Mouse (Mus musculus) hindbrain, embryonic 15.5 days (tissue): ENCODE measurements around the gene P2ry6. TPM values are rescaled to one million over a fixed set of nuclear protein-coding genes. Genes with fewer than 3 reads are reported as not detected.
A peak's percentile ranks its signal among the peaks of the same experiment; 100 is the strongest.

Source experiments
- ATAC-seq: fragments of 200-750 bp; cut with Nextera tagmentation; 2 replicates; pipeline ENCODE4 v1.8.0; 2017; ENCODE audit warnings: low read depth, moderate number of reproducible peaks, moderate TSS enrichment; ENCODE audit not compliant: low FRiP score
- H3K27ac ChIP-seq: fragments of 300-500 bp; sonication (generic); replicated peaks from 2 replicates; pipeline ENCODE4 v1.5.1; 2015; ENCODE audit warnings: mild to moderate bottlenecking, inconsistent platforms
- H3K27me3 ChIP-seq: fragments of 300-500 bp; sonication (generic); 2 replicates; pipeline ENCODE4 v1.6.1; 2015; ENCODE audit warnings: control low read depth, inconsistent platforms
- H3K36me3 ChIP-seq: fragments of 300-500 bp; sonication (generic); 2 replicates; pipeline ENCODE4 v1.6.1; 2015; ENCODE audit warnings: control low read depth, inconsistent platforms
- H3K4me1 ChIP-seq: fragments of 300-500 bp; sonication (generic); replicated peaks from 2 replicates; pipeline ENCODE4 v1.6.1; 2015; ENCODE audit warnings: control low read depth, inconsistent platforms
- H3K4me2 ChIP-seq: fragments of 300-500 bp; sonication (generic); 2 replicates; pipeline ENCODE4 v1.6.1; 2015; ENCODE audit warnings: moderate library complexity, mild to moderate bottlenecking, inconsistent platforms
- H3K4me3 ChIP-seq: fragments of 300-500 bp; sonication (generic); 2 replicates; pipeline ENCODE4 v1.5.1; 2015; ENCODE audit warnings: mild to moderate bottlenecking, inconsistent platforms
- H3K9ac ChIP-seq: fragments of 300-500 bp; sonication (generic); 2 replicates; pipeline ENCODE4 v1.6.1; 2015; ENCODE audit warnings: inconsistent platforms
- H3K9me3 ChIP-seq: fragments of 300-500 bp; sonication (generic); 2 replicates; pipeline ENCODE4 v1.6.1; 2016; ENCODE audit warnings: control low read depth, inconsistent platforms
- WGBS: fragments of 180-500 bp; shearing (Covaris S2); methylation state at CpG from one replicate; pipeline ENCODE4 v1.1.7; 2015; 5-methylcytosine and 5-hydroxymethylcytosine counted together
- polyA plus RNA-seq: library from polyadenylated mRNA; unstranded; fragments of >200 nt; fragmentation: Nextera tagmentation; extraction: Ambion mirVana; gene quantifications from 2 replicates; pipeline ENCODE4 v1.2.1, GENCODE M21; 2015

P2ry6 gene
- polyA plus RNA-seq, 1 experiment from 2014 or later: 3.2 TPM

DNA sequence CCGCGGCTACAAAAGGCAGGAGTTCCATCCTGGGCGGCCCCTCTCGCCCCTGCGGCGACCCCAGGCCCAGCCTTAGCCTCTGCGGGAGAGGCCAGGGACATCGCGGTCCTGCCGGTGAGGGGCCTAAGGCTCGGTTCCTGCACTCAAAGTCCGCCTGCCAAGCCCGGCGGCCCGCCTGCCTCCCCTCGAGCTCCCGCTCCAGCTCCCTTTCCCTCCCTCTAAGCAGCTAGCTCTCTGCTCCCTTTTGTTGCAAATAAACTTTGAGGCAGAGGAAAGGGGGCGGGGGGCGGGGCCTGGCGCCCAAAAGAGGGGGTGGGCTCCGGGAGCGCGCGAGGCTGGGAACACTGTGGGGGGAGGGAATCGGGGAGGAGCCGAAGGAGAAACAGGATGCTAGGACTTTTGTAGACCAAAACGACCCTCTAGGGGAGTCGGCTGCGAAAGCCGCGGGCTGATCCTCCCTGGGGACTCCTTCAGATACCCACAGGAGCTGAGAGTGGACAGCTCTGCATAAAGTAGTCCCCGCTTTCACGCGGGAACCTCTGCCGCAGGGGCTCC, 42.4 kb downstream of the P2ry6 start, which contains the start of gene Arhgef17:
Arhgef17 (minus strand) TSS at position 182 of the 555 bp plus-strand sequence.
- H3K36me3 ChIP-seq: no peaks in the 10 kb centered on the region
- peaks cover 42% of the 10 kb centered on the region for H3K27me3 ChIP-seq
- peaks cover 39% of the 10 kb centered on the region for H3K4me1 ChIP-seq
- ATAC-seq: peak; percentile 73
- no peaks in the 10 kb centered on the region for H3K9me3 ChIP-seq
- H3K4me2 ChIP-seq: peak within 1 kb of the TSS; percentile 87
- peak within 1 kb of the TSS; percentile 50 for H3K4me3 ChIP-seq
- under 1% methylated on average over 35 of the region's 35 CpGs for WGBS
- H3K9ac ChIP-seq: peak within 1 kb of the TSS; percentile 27
- peak within 1 kb of the TSS; percentile 68 for H3K27ac ChIP-seq

DNA sequence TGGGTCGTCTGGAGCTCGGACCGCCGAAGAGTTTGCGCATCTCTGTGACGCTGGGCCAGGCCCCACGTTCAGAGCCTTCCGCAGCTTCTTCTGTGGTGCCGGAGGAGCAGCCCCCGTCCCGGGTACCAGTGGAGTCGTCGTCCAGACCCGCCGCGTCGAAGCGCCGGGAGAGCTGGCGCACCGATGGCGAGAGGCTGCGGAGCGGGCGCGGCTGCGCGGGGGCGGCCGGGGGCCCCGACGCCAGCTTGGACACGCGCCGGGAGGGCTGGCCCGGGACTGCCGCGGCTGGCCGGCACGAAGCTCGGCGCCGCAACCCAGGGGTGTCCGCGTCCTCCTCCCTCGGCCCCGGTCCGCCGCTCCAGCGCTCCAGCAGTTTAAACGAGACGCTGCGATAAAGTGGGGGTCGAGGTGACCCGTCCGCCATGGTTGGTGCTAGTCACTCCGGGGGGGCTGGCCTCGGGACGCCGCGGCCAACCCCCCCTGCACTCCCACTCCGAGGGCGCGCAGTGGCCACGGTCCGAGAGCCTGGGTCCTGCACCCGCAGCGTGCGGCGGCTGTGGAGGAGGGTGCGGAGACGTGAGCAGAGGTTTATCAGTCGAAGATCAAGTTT, 43.0 kb downstream of the P2ry6 start:
- Histone ChIP-seq H3K9me3 (no peaks in the 10 kb centered on the region), H3K9ac (peak overlapping the region; percentile 27), H3K4me3 (peak overlapping the region; percentile 50), H3K4me2 (peak overlapping the region; percentile 87), H3K36me3 (no peaks in the 10 kb centered on the region), H3K4me1 (peaks cover 42% of the 10 kb centered on the region), H3K27ac (peak overlapping the region; percentile 68), H3K27me3 (peaks cover 42% of the 10 kb centered on the region)
- no peak; the same call in 1 of the 2 replicates for ATAC-seq
- under 1% methylated on average over 69 of the region's 73 CpGs for WGBS

DNA sequence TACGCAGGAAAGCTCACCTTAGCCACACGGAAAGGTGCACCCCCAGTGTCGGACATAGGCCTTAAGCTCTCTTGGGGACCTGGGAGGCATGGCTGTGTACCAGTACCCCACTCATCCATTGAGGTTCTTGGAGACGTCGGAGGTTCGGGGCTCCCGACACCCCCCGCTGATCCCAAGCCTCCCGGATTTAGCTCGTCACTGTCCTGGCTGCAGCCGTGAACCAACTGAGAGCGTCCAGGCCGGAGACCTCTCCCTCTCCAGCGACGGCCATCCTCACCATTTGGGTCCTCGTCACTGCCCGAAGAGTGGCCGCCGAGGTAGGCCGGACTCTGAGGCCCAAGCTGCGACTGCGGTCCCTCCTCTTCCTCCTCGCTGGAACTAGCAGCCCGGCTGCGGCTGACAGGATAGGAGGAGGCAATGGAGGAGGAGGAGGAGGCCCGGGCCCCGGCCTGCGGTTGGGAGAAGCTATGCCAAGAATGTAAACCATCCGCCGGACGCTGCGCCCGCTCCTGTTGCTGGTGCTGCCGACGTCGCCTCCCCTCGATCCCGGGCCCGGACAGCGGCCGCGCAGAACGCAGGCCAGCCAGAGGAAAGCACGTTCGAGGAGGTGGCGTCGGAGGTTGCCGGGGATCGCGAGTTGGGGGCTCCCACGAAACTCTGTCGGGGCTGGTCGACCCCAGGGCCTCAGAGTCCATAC, 43.7 kb downstream of the P2ry6 start:
- H3K9ac ChIP-seq: peak overlapping the region; percentile 27
- no peaks in the 10 kb centered on the region for H3K36me3 ChIP-seq
- H3K27me3 ChIP-seq: peaks cover 42% of the 10 kb centered on the region
- H3K27ac ChIP-seq: peak overlapping the region; percentile 68; the same call in 1 of the 2 replicates
- ATAC-seq: no peak
- peak overlapping the region; percentile 50 for H3K4me3 ChIP-seq
- 5% methylated on average over 53 of the region's 53 CpGs for WGBS
- H3K4me1 ChIP-seq: peaks cover 47% of the 10 kb centered on the region
- peak overlapping the region; percentile 87 for H3K4me2 ChIP-seq
- H3K9me3 ChIP-seq: no peaks in the 10 kb centered on the region

DNA sequence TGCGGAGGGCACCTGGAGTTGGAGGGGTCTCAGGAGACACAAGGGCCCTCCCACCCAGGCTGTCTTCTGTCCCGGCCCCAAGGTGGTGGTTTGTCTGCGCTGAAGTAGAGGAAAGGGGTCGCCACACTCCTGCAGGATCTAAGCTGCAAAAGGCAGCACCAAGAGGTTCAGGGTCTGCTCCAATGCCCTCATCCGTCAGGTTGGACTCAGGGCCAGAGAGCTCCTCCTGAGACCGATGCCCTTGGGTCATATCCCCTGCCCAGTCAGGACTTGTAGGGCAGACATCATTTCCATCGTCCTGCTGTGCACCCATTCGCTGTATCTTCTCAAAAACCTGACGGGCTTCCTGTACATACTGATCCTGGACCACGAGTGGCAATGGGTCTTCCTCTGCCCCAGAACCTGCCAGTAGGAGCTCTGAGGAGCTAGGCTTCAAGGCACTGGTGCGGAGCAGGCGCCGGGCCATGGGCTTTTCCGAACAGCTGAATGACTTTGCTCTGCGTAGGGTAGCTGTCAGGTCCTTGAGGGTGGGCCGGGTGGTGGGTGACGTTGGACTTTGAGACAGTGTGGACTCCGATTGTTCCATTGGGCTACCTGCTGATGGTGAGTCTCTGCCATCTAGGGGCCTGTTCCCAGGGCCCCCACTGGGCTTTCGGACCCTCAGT, 44.7 kb downstream of the P2ry6 start:
- Histone ChIP-seq H3K27ac (no peak overlapping the region), H3K9me3 (no peaks in the 10 kb centered on the region), H3K9ac (no peak overlapping the region), H3K4me1 (peaks cover 53% of the 10 kb centered on the region), H3K36me3 (no peaks in the 10 kb centered on the region), H3K27me3 (peaks cover 42% of the 10 kb centered on the region), H3K4me3 (peak overlapping the region; percentile 50), H3K4me2 (peak overlapping the region; percentile 87)
- ATAC-seq: no peak
- 80% methylated on average over 19 of the region's 19 CpGs for WGBS

DNA sequence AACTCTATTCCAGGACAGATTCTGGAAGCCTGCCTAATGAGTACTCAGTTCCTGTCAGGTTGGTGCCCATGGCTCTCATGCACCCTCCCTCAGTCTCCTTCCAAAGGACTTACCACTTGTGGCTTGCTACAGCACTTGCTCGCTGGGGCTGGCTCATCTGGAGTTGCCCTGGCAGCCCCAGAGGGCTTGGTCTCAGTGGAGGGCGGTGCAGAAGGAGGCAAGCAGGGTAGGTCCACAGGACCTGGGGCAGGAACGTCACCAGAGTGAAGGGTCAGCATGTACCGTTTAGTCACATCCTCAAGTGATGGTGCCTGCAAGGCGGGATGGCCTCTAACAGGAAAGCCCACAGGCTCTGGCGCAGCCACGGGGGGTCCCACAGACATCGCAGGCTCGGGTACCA, 46.0 kb downstream of the P2ry6 start:
- Histone ChIP-seq H3K9ac (no peak overlapping the region), H3K4me3 (peak overlapping the region; percentile 9), H3K4me2 (peak overlapping the region; percentile 87), H3K9me3 (no peaks in the 10 kb centered on the region), H3K27me3 (peaks cover 39% of the 10 kb centered on the region), H3K27ac (no peak overlapping the region), H3K36me3 (no peaks in the 10 kb centered on the region), H3K4me1 (peaks cover 62% of the 10 kb centered on the region)
- ATAC-seq: no peak
- 64% methylated on average over 9 of the region's 9 CpGs for WGBS

DNA sequence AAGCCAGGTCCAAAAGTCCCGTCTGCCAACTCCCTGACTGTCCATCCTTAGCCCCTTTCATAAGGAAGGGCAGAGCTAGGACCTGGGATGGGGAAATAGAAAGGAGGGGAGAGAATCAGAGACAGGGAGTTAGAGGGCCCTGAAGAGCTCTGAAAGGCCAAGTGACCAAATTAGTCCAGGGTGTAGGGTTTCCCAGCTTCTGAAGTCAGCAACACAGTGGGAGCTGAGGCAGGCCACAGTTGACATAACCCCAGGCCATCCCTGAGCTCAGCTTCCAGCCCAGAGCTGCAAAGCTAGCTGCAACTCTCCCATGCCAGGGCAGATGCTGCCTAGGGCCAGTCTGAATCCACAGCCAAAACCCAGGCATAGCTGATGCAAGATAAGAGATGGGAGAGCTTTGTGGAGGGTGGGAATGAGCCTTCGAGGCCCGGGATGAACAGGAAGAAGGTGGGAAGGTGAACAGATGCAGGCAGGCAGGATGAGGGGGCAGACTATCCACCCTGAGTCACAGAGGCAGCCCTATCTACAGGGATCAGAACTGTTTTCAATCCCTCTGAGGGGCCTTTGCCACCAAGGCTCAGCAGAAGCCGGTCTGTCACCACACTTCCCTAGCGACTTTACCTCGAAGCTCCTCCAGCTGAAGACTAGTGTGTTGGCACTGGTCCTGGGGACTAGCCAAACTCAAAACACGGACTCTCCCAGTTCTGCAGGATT, 47.0 kb downstream of the P2ry6 start:
- no peak for ATAC-seq
- no peak overlapping the region for H3K27ac ChIP-seq
- peak overlapping the region; percentile 7; the same call in 1 of the 2 replicates for H3K9ac ChIP-seq
- H3K9me3 ChIP-seq: no peaks in the 10 kb centered on the region
- H3K4me2 ChIP-seq: peak overlapping the region; percentile 87
- H3K36me3 ChIP-seq: no peaks in the 10 kb centered on the region
- peaks cover 30% of the 10 kb centered on the region for H3K27me3 ChIP-seq
- H3K4me3 ChIP-seq: peak overlapping the region; percentile 17
- peaks cover 66% of the 10 kb centered on the region for H3K4me1 ChIP-seq
- 34% methylated on average over 7 of the region's 7 CpGs for WGBS

DNA sequence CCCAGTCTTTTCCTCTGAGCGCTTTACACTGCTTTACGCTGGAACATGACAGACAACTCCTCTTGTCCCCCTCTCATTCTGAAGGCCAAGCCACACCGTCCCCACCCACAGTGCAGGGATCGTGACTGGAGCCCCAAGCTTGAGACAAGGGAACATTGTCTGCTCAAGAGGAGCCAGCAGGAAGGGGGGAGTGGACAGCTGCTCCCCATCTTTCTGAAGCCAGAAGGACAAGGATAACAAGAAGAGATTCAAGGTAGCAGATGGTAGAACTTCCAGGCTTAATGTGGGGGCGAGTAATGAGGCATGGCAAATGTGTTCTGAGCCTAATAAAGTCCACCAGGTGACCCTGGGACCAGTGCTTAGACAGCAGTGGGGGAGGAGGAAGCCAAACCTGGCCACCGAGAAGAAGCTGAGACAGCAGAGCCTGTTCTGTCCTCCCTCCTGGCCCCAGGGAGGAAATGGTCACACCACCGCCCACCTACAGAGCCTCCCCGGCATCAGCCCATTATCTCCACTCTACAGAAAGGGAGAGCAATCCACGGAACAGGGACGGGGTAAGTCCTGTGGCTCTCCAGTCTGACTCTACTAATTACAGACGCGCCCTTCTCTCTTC, 48.0 kb downstream of the P2ry6 start:
- peak overlapping the region; percentile 17 for H3K4me3 ChIP-seq

DNA sequence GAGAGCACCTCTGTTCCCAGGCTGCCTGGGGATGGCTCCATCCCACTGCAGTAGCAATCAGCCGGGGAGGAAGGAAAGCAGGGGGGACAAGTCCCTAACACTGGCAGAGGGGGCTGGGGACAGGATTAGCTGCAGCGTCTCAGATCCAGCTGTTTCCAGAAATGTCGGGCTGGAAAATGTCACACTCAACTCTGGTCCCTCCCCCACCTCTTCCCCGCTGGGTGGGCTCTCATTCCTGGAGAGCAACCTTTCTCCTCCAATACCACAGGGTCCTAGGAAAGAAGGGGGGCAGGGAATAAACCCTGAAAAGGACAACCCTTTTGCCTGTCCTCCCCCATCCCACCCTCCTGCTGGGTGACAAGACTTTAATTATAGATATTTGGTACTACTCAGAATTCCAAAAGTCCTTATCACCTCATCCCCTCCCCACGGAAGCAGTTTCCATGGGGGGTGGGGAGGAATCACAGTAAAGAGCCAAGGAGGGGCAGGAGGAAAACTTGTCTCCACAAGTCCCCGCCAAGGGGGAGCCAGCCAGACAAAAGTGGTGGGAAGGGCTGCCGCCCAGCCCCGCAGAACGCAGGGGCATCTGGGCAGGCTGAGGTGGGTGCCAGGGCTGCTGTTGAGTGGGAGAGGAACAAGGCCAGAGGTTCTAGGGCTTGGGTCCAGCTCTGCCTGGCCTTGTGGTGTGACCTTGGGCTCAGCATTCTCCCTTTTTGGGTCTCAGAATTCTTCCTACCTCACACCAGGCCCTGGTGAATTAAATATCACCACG, 49.6 kb downstream of the P2ry6 start:
- 33% methylated on average over 10 of the region's 10 CpGs for WGBS
- Histone ChIP-seq H3K4me1 (peaks cover 52% of the 10 kb centered on the region), H3K9me3 (no peaks in the 10 kb centered on the region), H3K27ac (no peak overlapping the region), H3K4me2 (peak overlapping the region; percentile 87; the same call in 1 of the 2 replicates), H3K9ac (no peak overlapping the region), H3K4me3 (no peak overlapping the region), H3K36me3 (no peaks in the 10 kb centered on the region), H3K27me3 (peaks cover 7% of the 10 kb centered on the region)
- ATAC-seq: no peak

More for the DNA sequence above, 48.0 kb downstream of the P2ry6 start:
- Histone ChIP-seq H3K27me3 (peaks cover 20% of the 10 kb centered on the region), H3K4me1 (peaks cover 57% of the 10 kb centered on the region), H3K36me3 (no peaks in the 10 kb centered on the region), H3K27ac (no peak overlapping the region), H3K9ac (no peak overlapping the region), H3K9me3 (no peaks in the 10 kb centered on the region), H3K4me2 (peak overlapping the region; percentile 87)
- no peak for ATAC-seq
- WGBS: 34% methylated on average over 12 of the region's 12 CpGs

DNA sequence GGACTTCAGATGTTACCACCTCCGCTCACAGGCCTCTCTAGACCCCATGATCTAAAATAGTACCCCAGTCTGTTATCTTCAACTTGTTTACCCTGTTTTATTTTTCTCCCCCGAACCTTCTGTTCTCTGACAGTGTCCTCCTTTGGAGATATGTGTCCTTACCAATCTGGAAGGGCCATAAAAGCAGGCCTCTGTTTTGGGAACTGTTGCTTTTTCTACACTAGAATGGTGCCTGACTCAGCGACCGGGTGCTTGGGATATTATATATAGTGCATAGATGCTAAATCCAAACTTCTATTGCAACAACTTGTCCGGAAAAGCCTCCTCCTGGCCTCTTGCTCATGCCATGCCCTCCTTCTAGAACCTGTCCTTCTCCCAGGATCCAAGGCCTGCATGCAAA, 50.2 kb downstream of the P2ry6 start:
- H3K9me3 ChIP-seq: no peaks in the 10 kb centered on the region
- no peak overlapping the region for H3K4me3 ChIP-seq
- peaks cover 5% of the 10 kb centered on the region; the same call in 1 of the 2 replicates for H3K27me3 ChIP-seq
- ATAC-seq: no peak
- peak overlapping the region; percentile 87; the same call in 1 of the 2 replicates for H3K4me2 ChIP-seq
- no peak overlapping the region for H3K27ac ChIP-seq
- WGBS: 95% methylated on average over 5 of the region's 5 CpGs
- H3K9ac ChIP-seq: no peak overlapping the region
- H3K36me3 ChIP-seq: no peaks in the 10 kb centered on the region
- peaks cover 57% of the 10 kb centered on the region for H3K4me1 ChIP-seq

DNA sequence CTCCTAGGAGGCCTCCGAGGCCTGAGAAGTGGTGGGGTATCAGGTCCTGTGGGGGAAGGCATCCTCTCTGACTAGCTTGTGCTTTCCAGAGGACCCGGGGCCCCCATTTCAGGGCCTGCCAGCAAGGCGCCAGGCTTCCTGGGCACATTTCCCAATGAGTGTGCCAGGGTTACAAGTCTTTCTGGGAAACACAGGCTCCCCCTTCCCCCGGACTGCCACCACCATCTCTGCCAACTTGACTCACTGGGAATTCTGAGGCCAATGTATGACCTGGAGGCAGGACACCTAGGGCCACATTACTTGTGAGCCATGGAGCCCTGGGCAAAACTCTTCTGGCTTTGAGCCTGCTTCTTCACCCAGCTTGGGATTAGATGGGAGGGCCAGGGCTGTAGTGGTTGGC, 51.5 kb downstream of the P2ry6 start:
- peaks cover 60% of the 10 kb centered on the region for H3K4me1 ChIP-seq
- no peak overlapping the region for H3K4me3 ChIP-seq
- WGBS: 60% methylated on average over 4 of the region's 4 CpGs
- H3K9ac ChIP-seq: no peak overlapping the region
- no peaks in the 10 kb centered on the region for H3K9me3 ChIP-seq
- H3K27me3 ChIP-seq: peaks cover 1% of the 10 kb centered on the region; the same call in 1 of the 2 replicates
- H3K36me3 ChIP-seq: no peaks in the 10 kb centered on the region
- H3K27ac ChIP-seq: no peak overlapping the region; the same call in 1 of the 2 replicates
- no peak; the same call in 1 of the 2 replicates for ATAC-seq
- no peak overlapping the region for H3K4me2 ChIP-seq
